Mouse (Mus musculus) layer of hippocampus, postnatal 14 days (tissue): ENCODE measurements at regions not wholly inside any gene's neighbourhood (a gene's known extent, or its start where the extent isn't known, plus 50 kb on each side); places are given as distances from the start of the nearest gene placed in this dataset.

Experiments
- DNase-seq, 2 experiments: peaks; one replicate each; pipeline ENCODE4 v3.0.0; 2021 to 2022; ENCODE audit warnings: low spot score in 2 of 2, mixed read lengths in 1 of 2

DNA sequence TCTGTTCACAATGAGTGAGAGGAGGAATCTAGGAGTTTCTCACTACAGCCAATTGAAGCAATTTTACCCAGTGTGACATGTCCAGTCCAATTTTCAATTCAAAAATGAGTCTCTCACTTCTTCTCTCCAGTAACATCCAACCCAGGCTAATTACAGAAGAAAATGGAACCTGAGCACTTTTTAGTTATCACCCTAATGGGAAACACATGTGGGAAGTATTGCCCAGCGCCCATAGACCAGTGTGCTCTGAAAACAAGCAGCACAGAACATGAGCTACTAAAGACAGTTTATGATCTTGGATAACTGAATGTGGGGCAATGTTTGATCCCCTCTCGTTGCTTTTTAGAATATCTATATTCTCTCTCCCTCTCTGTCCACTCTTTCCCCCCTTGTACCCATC, 70.5 kb upstream of the Efemp1 start:
- no peak for DNase-seq

GRCm38 (mm10) chr11:28770831-28771230, 82.2 kb upstream of the Efemp1 start:
- DNase-seq = no peak

- DNase-seq = no peak
Observed at GRCm38 (mm10) chr11:28760751-28761150, 92.3 kb upstream of the Efemp1 start.

DNA sequence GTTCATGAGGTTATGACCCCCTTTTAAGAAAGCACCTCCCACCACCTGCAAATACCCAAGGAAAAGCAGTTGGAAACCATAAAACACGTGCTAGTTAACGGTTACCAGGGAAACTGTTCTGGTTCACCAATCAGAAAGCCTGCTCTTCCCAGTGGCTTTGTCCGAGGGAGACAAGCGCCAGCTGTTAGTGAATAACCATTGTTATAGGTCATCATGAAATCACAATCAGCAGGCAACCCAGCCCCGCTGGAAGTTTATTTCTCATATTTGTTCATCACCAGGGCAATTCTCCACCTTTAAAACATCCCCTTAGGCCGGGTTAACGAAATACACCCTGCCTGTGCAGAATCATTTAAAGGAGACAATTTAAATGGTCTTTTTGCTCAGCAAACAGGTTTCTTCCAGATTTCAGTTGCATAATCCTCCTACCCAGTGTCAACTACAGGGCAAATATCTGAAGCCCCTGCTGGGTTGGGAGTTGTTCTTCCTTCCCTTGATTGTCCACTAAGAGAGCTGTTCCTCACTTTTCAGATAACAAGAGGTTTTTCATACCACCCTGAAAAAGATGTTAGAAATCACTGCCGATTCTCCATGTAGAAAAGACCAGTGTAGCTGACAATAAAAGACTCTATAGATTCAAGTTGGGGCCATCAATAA, 117.9 kb upstream of the Efemp1 start:
- peak; percentile 19 to 29 for DNase-seq

GRCm38 (mm10) chr11:28734581-28734931, 118.4 kb upstream of the Efemp1 start:
- no peak for DNase-seq

- DNase-seq = peak in 1 of 2 experiments; percentile 28
Observed at GRCm38 (mm10) chr11:28733877-28734580, 119.0 kb upstream of the Efemp1 start.

- DNase-seq = no peak
Observed at GRCm38 (mm10) chr11:28730140-28730539, 122.9 kb upstream of the Efemp1 start.

- no peak for DNase-seq
Observed at GRCm38 (mm10) chr11:28709511-28709910, 125.4 kb upstream of the Ccdc85a start.

DNA sequence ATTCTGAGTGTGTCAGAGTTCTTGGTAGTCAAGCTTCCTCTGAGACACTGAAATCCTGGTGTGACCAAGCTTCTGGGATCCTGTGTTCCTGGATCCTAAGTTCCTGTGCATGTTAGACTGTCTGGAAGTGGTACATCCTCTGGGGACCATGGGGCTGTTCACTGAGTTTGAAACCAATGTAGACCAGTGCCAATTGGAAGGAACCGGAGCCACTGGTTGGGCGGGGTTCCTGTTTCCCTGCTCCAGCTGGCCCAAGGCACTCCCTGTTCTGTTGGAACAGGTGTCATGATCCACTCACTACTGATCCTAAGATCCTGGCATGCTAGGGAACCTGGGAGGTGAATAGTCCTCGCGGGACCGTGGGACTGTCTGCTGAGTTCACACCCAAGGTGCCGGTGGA, 124.3 kb upstream of the Ccdc85a start:
- no peak for DNase-seq

DNA sequence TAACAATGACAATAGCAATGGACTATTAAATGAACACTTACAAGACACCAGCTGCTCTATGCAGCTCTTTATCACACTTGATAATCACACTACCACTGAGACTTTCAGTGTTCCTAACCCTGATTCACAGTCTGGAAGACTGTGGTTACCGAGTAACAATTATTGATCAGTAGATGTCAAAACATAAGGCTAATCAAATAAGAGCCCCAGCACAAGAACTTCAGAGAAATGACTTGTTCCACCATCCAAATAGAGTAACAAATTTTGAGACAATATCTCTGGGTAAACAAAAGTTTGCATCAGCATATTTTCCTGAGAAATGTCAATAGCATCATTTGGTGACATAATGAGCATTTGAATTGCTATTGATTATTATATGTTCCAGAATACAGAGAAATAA, 118.3 kb upstream of the Ccdc85a start:
- DNase-seq = no peak

DNA sequence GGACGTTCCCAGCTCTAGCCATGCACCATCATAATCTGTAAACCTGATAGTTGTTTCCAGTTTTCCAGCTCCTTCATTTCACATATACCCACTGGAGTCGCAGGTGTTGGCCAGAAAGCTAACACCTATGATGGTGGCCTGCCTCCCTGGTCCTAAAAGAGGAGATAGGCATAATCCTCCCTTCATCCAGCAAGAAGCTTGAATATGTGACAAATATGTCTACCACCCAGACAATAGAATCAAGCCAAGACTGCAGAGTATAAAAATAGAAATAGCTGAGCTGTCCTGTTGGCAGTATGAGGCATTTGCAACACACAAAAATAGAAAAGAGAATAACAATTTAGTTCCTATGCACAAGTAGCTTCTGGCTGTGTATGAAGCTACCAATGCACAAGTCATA, 117.3 kb upstream of the Ccdc85a start:
- no peak for DNase-seq

GRCm38 (mm10) chr11:28699766-28700165, 115.6 kb upstream of the Ccdc85a start:
- DNase-seq = no peak

- no peak for DNase-seq
Observed at GRCm38 (mm10) chr11:28697644-28698480, 113.7 kb upstream of the Ccdc85a start.

DNA sequence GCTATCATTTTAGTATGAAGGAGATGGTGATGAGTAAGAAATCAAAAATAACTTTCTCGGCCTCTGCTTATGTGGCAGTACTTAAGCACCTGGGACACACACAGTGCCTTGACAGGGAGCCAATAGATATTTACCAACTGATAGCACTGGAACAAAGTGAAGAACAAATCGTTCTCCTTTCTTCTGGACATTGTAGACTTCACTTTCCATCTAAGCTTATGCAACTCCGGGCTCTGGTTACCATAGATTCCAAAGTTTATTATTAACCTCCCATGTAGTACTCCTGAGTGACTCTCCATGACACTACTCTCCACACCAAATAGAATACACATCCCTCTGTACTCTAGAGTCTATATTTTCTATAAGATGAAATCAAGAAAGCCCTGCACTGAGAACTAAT, 110.9 kb upstream of the Ccdc85a start:
- no peak for DNase-seq

GRCm38 (mm10) chr11:28693303-28693702, 109.2 kb upstream of the Ccdc85a start:
- peak in 1 of 2 experiments; percentile 13 for DNase-seq

- DNase-seq = peak in 1 of 2 experiments; percentile 12
Observed at GRCm38 (mm10) chr11:28692263-28693194, 108.4 kb upstream of the Ccdc85a start.

GRCm38 (mm10) chr11:28688436-28688835, 104.3 kb upstream of the Ccdc85a start:
- no peak for DNase-seq

DNA sequence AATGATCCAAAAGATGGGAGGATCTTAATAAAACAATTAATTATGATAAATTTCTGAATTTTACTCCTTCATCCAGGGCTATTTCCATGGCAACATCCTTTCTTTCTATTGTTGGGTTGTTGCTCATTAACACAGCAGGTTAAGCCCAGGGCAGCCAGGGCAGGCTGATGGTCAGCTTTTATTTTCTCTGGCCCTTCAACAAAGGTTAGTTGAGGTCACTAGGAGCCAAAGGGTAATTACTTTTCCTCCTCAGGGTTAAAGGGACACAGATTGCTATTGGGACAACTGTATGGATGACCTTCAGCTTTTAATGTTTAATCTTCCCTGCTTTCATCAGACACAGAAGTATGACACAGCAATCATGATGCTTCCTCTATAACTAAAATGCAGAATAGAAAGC, 101.3 kb upstream of the Ccdc85a start:
- DNase-seq = no peak

DNA sequence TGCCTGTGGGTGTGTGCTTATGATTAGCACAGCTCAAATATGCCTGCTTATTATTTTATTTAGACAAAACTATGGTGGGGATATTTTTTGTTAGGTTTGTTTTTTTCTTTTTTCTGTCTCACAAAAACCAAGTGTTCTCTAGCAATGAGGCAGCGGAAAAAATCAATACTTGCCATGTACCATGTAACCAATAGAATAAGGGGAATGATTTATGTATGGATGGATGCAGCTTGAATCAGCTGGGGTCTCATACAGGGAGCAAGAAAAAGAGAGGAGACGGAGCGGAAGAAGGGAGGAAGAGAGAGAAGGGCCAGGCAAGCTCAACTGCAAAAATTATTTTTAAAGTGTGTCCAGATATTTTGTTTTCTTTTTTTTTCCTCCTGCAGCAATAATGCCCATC, 97.2 kb upstream of the Ccdc85a start:
- DNase-seq = no peak

GRCm38 (mm10) chr11:28670765-28671164, 86.6 kb upstream of the Ccdc85a start:
- no peak for DNase-seq

DNA sequence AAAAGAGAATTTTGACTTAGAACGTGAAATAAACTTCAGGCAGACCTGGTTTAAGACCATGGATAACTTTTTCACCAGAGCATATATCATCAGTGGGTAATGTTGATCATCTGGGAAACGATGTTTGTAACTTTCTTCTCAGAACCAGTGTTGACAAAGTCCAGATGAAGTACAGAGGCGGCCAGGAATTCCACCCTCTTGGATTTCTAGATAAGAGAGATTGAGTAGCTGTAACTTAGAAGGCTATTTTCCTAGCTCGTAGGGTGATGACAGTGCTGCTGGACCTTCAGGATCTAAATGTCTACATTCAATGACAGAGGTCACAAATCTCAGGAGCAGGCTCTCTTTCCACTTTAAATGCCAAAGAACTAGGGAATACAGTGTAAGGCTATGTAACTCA, 85.2 kb upstream of the Ccdc85a start:
- no peak for DNase-seq
